In genomic region chr10:25342801-25343200, GRCm38 (mm10) we compare ENCODE assay signal across 22 mouse cellular contexts. TPM values are rescaled to one million over a fixed set of nuclear protein-coding genes. Genes with fewer than 3 reads are reported as not detected.
DNase-seq lines count a peak whose midpoint lies in the region; ATAC-seq and TF ChIP-seq lines count a peak whose summit lies in the region.
"Had no signal": no experiment of that assay in that cellular context is flagged by ENCODE, and none has a peak within 500 bp of the region (broad histone marks: within the 10 kb centered on the region; RNA-seq: fewer than 3 reads in every experiment).

No protein-coding gene starts in this region.

- no peak overlapping the region for H3K27ac ChIP-seq in gastrocnemius, adult 2 months
- H3K27ac ChIP-seq: embryonic facial prominence, embryonic 10.5 days; embryonic facial prominence, embryonic 12.5 days; forebrain, embryonic 10.5 days; forebrain, embryonic 12.5 days had no signal

- ATAC-seq in common myeloid progenitor, adult 5-6 weeks (replicated peaks; ENCODE audit: low read depth, poor library complexity, severe bottlenecking), result peak; percentile 54; the same call in 1 of the 2 replicates
- ATAC-seq in hematopoietic stem cell, adult 5-6 weeks (replicated peaks in 1 of 2; ENCODE audit: insufficient read depth in 1 of 2, low FRiP score in 2 of 2, low TSS enrichment in 1 of 2, low read depth in 1 of 2, poor library complexity in 2 of 2, severe bottlenecking in 2 of 2), result peak; percentile 60 to 81; a peak in 3 of 4 replicates
- ATAC-seq in neutrophil, adult 5-6 weeks (ENCODE audit: extremely low read depth, insufficient number of reproducible peaks, low FRiP score, poor library complexity, severe bottlenecking), result 0 out of 2 replicates have a peak, but pooled peaks have one; percentile 26
- ATAC-seq in inflammation-experienced regulatory T-cells, adult 6 months, result no peak
- ATAC-seq: forebrain, embryonic 14.5 days; forebrain, embryonic 16.5 days had no signal

- H3K4me3 ChIP-seq in gastrocnemius, adult 2 months, result no peak overlapping the region
- H3K4me3 ChIP-seq: embryonic facial prominence, embryonic 10.5 days; embryonic facial prominence, embryonic 12.5 days; forebrain, embryonic 10.5 days; forebrain, embryonic 12.5 days had no signal

- intact Hi-C loops in gastrocnemius, adult 2 months (cut with DNase I), result no loop called here

- TF ChIP-seq CTCF in gastrocnemius, adult 2 months (IDR thresholded peaks at IDR 0.05), result no peak

- peak; percentile 28 for DNase-seq in fat pad, adult 2 months (ENCODE audit: extremely low read depth, low read depth, low spot score)
- DNase-seq in adipocyte (ENCODE audit: low spot score), result no peak
- no peak for DNase-seq in gastrocnemius, adult 2 months
- no peak for DNase-seq in adrenal gland, postnatal 10 days
- DNase-seq: adrenal gland, adult 8-10 months; adrenal gland, postnatal 25 days; cerebellum, adult 11 months; cerebellum, adult 18-20 months; cerebellum, adult 8-10 months; cerebellum, adult 9-11 months; cerebellum, postnatal 14 days; cerebellum, postnatal 36 days had no signal

RNA-seq across cellular contexts. Expression of gene Epb41l2, which starts 16.8 kb away (rescaled TPM):
- total RNA-seq in common myeloid progenitor, adult 5-6 weeks (2017), result 27.3 and 35.8 TPM in 2 replicates
- total RNA-seq in hematopoietic stem cell, adult 5-6 weeks (2017), result 52.8 and 58.3 TPM in 2 replicates
- 112 and 120 TPM in 2 replicates for total RNA-seq in neutrophil, adult 5-6 weeks (2017)
- 10 to 100 TPM; 25.3 to 31.4 TPM for total RNA-seq in gastrocnemius, adult 2 months (2021)
- total RNA-seq in adrenal gland, postnatal 10 days (2021), result 100 to 1,000 TPM in 1 of 2 experiments, 10 to 100 TPM in 1; 95.8 to 111 TPM
- polyA plus RNA-seq in inflammation-experienced regulatory T-cells, adult 6 months (2017; shearing (Covaris generic)), result 10 to 100 TPM; 14.8 to 20.7 (median 18.3) TPM

RNA-seq across cellular contexts. Expression of gene Akap7, which starts 35.1 kb away (rescaled TPM):
- total RNA-seq in common myeloid progenitor, adult 5-6 weeks (2017), result 24.2 and 32.4 TPM in 2 replicates
- 64.8 and 86.1 TPM in 2 replicates for total RNA-seq in hematopoietic stem cell, adult 5-6 weeks (2017)
- total RNA-seq in neutrophil, adult 5-6 weeks (2017), result 39.0 and 56.4 TPM in 2 replicates
- total RNA-seq in gastrocnemius, adult 2 months (2021), result 10 to 100 TPM; 18.3 to 25.6 TPM
- total RNA-seq in adrenal gland, postnatal 10 days (2021), result 100 to 1,000 TPM in 1 of 2 experiments, 10 to 100 TPM in 1; 86.7 to 110 TPM
- polyA plus RNA-seq in inflammation-experienced regulatory T-cells, adult 6 months (2017; shearing (Covaris generic)), result 1 to 10 TPM; 1.5 to 5.7 (median 3.0) TPM
